Mouse (Mus musculus): ENCODE measurements around the gene Dnajc4.
A peak's percentile ranks its signal among the peaks of the same experiment; 100 is the strongest.

Dnajc4 gene

GRCm38 (mm10) chr19:6992011-6992858 is at the start of gene Dnajc4:
Gene Dnajc4 (minus strand): TSS chr19:6992572.
- peak; percentile 99 for DNase-seq (ENCODE audit: low read depth, low spot score)

- DNase-seq (ENCODE audit: low read depth, low spot score): no peak
Observed at GRCm38 (mm10) chr19:7041171-7041570, 48.8 kb upstream of the Dnajc4 start.

GRCm38 (mm10) chr19:7040637-7041130 is 48.3 kb upstream of the Dnajc4 start:
- no peak for DNase-seq (ENCODE audit: low read depth, low spot score)

GRCm38 (mm10) chr19:7039841-7040636 is 47.7 kb upstream of the Dnajc4 start, which contains the start of gene Stip1:
Gene Stip1 (minus strand): TSS chr19:7039967.
- DNase-seq (ENCODE audit: low read depth, low spot score): peak; percentile 100

- peak; percentile 74 for DNase-seq (ENCODE audit: low read depth, low spot score)
Observed at GRCm38 (mm10) chr19:7039088-7039720, 46.8 kb upstream of the Dnajc4 start.

GRCm38 (mm10) chr19:7034006-7034405 is 41.6 kb upstream of the Dnajc4 start:
- DNase-seq (ENCODE audit: low read depth, low spot score): peak; percentile 57

DNA sequence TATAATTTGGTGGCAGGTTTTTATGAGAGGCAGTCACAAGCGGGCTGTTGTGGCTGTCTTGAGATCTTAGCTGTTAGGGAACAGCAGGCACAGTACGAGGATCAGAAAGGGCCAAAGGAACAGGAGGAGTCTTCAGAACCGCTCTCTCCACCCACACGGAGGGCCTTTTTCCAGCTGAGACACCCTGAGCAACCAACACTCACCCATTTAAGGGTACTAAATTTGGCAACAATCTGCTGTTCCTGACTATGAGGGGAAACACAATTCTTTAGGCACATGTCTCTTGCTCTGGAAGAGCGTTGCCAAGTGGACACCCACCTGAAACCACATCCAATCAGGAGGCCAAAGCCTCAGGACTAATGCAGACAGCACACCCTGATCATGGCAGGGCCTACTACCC is 37.2 kb upstream of the Dnajc4 start:
- DNase-seq (ENCODE audit: low read depth, low spot score): no peak

DNA sequence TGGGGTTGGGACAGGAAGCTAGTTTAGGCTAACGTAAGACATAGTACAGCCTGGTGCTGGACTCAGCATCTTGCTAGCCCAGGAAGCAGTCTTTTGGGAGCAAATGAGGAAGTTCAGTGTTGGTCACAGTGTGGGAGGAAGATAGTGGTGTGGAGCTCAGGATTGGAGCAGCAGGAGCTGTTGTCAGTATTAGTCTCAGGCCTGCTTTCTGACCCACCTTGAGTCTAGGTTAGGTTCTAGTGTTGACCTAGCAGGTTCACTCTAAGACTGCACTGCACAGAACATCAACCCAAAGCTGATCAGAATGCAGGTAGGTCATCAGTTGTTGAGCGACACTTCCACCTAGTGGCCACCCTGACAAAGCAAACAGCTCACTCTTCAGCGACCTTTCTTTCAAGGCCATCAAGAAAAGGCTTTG is 27.9 kb upstream of the Dnajc4 start:
- peak; percentile 81 for DNase-seq (ENCODE audit: low read depth, low spot score)

- no peak for DNase-seq (ENCODE audit: low read depth, low spot score)
Observed at GRCm38 (mm10) chr19:7019191-7019590, 26.8 kb upstream of the Dnajc4 start, which contains the start of gene Fermt3. Gene Fermt3 (minus strand): TSS chr19:7019469.

- DNase-seq (ENCODE audit: low read depth, low spot score): no peak
Observed at GRCm38 (mm10) chr19:7018546-7018945, 26.2 kb upstream of the Dnajc4 start.

DNA sequence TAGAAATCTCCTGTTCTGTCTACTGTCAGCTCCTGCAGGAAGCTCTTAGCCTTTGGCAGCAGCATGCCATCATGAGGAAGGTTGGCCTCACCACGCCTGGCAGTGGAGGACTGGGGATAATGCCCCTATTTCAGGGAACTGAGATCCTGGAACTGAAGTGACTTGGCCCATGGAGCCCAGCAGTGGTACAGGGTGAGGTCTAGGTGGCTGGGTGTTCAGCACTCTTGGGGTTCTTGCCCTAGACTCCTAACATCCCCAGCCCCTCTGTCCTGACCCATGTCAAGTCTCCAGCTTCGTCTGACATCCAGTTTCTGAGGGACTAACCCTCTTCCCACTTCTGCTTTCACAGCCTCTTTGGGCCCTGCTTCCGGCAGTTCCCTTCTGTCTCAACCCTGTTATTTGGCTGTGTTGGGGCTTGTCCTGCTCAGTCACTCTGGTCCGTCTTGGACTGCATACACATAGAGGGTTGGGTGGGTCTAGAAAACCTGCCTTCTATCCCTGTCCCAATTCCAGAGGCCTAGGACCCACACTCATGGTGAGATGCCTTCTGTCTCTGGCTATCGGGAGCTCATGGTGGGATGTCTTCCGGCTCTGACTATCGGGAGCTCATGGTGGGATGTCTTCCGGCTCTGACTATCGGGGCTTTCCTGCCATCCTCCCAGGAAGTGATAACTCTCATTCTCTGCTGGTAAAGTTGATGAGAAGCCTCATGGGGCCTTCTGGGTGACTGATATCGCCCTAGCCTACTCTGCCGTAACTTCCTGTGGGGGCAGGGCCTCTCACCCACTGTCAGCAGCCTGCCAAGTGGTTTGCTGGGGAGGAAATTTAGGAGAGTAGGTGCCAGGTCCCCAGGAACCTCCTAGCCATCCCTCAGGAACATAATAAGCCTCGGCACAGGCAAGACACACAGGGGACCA is 25.4 kb upstream of the Dnajc4 start:
- DNase-seq (ENCODE audit: low read depth, low spot score): no peak

DNA sequence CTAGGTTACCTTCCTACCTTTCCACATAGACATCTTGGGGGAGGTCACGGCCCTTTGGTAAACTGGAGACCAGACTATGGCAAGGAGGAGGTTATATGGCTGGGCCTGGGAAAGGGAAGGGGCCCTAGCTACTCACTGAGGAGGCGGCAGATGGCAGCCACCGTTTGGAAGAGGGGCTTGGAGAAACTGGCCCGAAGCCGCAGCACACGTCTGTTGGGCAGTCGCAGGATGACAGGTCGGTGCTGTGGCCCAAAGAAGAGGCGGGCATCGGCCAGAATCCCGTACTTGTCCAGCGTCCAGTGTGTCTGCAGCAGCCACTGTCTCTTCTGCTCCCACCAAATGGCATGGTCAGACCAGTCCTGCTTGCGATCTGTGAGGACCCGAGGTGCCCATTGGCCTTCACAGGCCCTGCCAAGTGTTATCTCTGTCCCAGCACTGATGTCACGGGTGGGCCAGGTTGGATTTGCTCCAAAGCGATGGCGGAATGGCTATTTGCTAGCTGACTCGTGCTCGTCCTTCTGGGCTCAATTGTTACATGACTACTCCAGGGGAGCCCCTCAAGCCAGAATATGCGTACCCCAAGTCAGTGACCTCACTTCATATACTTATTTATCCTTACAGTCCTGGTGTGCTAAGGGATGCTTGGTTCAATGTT is 22.2 kb upstream of the Dnajc4 start:
- no peak for DNase-seq (ENCODE audit: low read depth, low spot score)

DNA sequence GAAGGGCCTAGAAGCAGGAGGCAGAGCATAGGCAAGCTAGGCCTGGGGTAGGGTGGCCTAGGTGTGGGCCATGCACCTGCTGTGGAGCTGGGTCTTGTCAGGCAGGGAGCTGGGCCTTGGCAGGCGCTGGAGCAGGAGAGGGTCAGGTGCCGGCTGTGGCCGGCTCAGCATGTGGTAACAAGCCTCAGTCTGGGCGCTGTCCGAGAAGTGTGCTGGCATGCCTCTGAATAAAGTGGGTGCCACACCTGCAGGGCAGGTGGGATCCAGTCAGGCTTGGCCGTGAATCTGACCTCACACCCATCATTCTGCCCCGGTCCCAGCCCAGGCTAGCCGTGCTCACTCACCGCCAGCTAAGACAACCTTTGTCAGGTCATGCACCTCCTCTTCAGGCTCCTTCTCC is 21.6 kb upstream of the Dnajc4 start:
- DNase-seq (ENCODE audit: low read depth, low spot score): no peak

GRCm38 (mm10) chr19:7012426-7012825 is 20.1 kb upstream of the Dnajc4 start:
- DNase-seq (ENCODE audit: low read depth, low spot score): no peak

DNA sequence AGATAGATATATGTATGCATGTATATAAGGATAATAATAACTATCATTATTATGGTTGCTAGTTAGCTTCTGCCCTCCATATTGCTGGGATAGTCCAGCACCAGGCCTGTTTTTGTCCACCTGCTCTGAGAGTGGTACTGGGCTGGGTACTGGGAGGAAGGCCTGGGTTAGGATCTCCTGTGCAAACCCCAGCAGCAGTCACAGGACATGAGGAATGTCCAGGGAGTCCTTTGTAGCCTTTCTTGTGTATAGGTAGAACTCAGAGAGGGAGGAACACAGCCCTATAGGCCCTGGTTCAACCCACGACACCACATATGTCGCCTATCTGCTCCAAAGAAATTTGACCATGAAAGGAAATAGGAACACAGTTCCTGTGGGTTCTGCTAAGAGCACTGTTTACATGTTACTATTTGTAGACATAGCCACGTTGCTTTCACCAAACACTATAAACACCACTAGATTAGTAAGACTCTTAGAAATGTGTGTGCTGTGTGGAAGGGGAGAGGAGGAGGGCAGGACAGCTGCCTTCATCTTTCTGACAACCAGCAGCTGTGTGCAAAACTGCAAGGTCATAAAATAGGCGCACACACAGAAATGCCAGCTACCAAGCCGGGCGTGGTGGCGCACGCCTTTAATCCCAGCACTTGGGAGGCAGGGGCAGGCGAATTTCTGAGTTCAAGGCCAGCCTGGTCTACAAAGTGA is 14.7 kb upstream of the Dnajc4 start:
- no peak for DNase-seq (ENCODE audit: low read depth, low spot score)

GRCm38 (mm10) chr19:6999360-7000063 is 7.1 kb upstream of the Dnajc4 start:
- peak; percentile 85 for DNase-seq (ENCODE audit: low read depth, low spot score)

DNA sequence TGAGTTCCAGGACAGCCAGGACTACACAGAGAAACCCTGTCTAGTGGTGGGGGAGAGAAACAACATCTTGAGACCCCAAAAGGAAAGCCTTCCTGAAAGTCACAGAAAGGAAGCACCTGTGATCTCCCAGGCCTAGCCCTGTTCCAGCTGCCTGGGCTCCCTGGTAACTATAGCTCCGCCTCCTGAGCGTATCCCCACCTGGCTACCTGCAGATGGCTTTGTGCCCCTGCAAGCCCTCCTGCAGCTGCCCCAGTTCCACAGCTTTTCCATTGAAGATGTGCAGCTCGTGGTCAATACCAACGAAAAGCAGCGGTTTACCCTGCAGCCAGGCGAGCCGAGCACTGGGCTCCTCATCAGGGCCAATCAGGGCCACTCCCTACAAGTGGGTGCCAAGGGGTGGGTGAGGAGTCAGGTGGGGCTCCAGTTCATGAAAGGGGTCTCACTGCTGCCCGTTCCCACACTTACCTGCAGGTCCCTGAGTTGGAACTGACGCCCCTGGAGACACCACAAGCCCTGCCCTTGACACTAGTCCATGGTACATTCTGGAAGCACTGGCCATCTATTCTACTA is 5.4 kb upstream of the Dnajc4 start:
- no peak for DNase-seq (ENCODE audit: low read depth, low spot score)

- peak; percentile 96 for DNase-seq (ENCODE audit: low read depth, low spot score)
Observed at GRCm38 (mm10) chr19:6996006-6996405, 3.6 kb upstream of the Dnajc4 start, which contains the start of the genes Nudt22 and Trpt1. Gene Nudt22 (minus strand): TSS chr19:6996117. Gene Trpt1 (plus strand): TSS chr19:6996131.

Data from R1 (cell line).